Mouse (Mus musculus): Measurements from ENCODE around the gene Cox15. TPM values are rescaled to one million over a fixed set of nuclear protein-coding genes. Genes with fewer than 3 reads are reported as not detected.
A peak's percentile ranks its signal among the peaks of the same experiment; 100 is the strongest.

Gene Cox15
- polyA plus RNA-seq, 1 experiment from 2014 or later = 15.4 TPM

DNA sequence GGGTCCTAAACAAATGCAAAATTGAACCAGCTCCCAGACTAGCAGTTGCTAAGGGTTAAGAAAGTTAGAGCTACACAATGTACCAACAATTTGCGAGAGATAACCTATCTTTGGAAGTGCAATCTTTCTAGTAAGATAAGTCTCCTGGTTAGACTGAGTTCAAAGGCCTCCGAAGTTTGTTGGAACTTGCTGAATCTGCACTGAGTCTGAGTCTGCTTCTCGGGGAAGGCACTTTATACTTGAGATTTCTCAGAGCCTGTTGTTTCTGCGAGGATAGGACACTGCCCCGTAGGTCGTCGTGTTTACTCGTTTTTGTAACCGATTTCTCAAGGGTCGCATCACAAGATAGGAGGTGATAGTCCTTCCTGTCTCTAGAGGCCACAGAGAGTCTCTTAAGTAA is 22.6 kb upstream of the Cox15 start:
- no peaks in the 10 kb centered on the region for H3K9me3 ChIP-seq (replicated peaks)
- no peak for DNase-seq (ENCODE audit: low spot score)
- H3K27ac ChIP-seq = no peak overlapping the region
- H3K27me3 ChIP-seq (ENCODE audit: low read depth, poor library complexity, severe bottlenecking) = no peaks in the 10 kb centered on the region
- no peaks in the 10 kb centered on the region for H3K4me1 ChIP-seq
- no peaks in the 10 kb centered on the region for H3K36me3 ChIP-seq
- WGBS = 82% methylated on average over 10 of the region's 10 CpGs
- H3K4me3 ChIP-seq = no peak overlapping the region

DNA sequence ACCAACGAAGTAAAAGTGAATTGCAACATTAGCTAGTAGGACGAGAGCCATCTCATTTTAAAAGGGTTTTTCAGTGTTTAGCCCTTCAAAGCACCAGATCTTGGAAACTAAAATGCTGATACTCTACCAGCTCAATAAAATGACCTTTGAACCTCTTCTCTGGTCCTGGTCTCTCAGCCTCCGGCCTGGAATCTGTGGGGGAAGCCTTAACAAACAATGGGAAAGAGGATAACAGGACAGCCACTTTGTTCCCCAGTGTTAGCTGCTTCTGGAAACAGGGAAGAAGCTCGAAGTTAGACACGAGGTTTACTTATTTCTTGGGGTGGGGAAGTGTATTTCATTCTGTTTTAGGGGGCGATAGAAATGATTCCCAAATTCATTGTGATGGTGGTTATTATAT is 19.5 kb upstream of the Cox15 start:
- Histone ChIP-seq H3K4me3 (no peak overlapping the region), H3K4me1 (no peaks in the 10 kb centered on the region), H3K36me3 (no peaks in the 10 kb centered on the region), H3K27ac (no peak overlapping the region), H3K27me3 (ENCODE audit: low read depth, poor library complexity, severe bottlenecking) (no peaks in the 10 kb centered on the region), H3K9me3 (replicated peaks) (no peaks in the 10 kb centered on the region)
- no peak for DNase-seq (ENCODE audit: low spot score)
- WGBS = 82% methylated on average over 6 of the region's 6 CpGs

DNA sequence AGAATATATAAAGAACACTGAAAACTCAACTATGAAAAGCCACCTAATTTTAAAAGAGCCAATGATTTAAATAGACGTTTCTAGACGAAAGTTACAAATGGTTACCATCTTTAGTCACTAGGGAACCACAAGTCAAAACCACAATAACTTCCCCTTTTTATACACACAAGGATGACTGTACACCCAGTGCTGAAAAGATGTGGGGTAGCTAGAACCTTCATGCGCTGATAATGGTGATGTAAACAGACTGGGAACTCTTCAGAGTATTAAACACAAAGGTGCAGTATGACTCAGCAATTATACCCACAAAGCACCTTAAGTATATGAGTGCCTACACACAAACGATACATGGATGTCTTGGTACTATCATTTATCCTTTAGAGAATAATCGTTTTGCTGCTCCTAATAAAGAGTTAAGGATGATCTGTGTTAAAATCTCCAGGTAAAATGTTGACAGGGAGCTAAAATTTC is 18.7 kb upstream of the Cox15 start:
- Histone ChIP-seq H3K36me3 (no peaks in the 10 kb centered on the region), H3K9me3 (replicated peaks) (no peaks in the 10 kb centered on the region), H3K4me1 (no peaks in the 10 kb centered on the region), H3K4me3 (no peak overlapping the region), H3K27me3 (ENCODE audit: low read depth, poor library complexity, severe bottlenecking) (no peaks in the 10 kb centered on the region), H3K27ac (no peak overlapping the region)
- DNase-seq (ENCODE audit: low spot score) = no peak
- WGBS = 92% methylated on average over 5 of the region's 5 CpGs

DNA sequence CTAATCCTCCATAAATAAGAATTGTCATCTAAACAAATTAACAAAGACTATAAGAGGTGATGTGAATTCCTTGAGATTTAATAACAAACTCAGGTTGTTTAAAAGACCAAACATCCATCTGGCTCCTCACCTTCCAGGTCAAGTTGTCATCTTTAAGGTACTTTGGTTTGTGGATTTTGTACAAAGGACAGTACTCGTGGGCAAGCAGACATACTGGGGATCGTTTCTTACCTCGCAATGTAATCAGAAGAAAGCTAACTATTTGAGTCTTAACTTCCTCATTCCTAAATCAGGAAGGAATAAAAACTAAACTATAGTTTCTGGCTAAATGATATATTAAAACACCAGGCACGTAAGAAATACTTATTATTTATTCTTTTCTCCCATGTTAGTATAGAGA is 17.8 kb upstream of the Cox15 start:
- Histone ChIP-seq H3K27ac (no peak overlapping the region), H3K27me3 (ENCODE audit: low read depth, poor library complexity, severe bottlenecking) (no peaks in the 10 kb centered on the region), H3K9me3 (replicated peaks) (no peaks in the 10 kb centered on the region), H3K4me3 (no peak overlapping the region), H3K36me3 (no peaks in the 10 kb centered on the region), H3K4me1 (no peaks in the 10 kb centered on the region)
- DNase-seq (ENCODE audit: low spot score) = no peak
- 94% methylated on average over 4 of the region's 4 CpGs for WGBS

- Histone ChIP-seq H3K27me3 (ENCODE audit: low read depth, poor library complexity, severe bottlenecking) (no peaks in the 10 kb centered on the region), H3K9me3 (replicated peaks) (no peaks in the 10 kb centered on the region)
- WGBS = 84% methylated on average over 5 of the region's 5 CpGs
Measured at GRCm38 (mm10) chr19:43769366-43769960, 16.7 kb upstream of the Cox15 start.

GRCm38 (mm10) chr19:43767549-43768322 is 14.9 kb upstream of the Cox15 start:
- H3K36me3 ChIP-seq = no peaks in the 10 kb centered on the region
- H3K4me3 ChIP-seq = no peak overlapping the region
- no peaks in the 10 kb centered on the region for H3K4me1 ChIP-seq
- DNase-seq (ENCODE audit: low spot score) = no peak
- no peak overlapping the region for H3K27ac ChIP-seq
- WGBS = 82% methylated on average over 9 of the region's 9 CpGs
- H3K27me3 ChIP-seq (ENCODE audit: low read depth, poor library complexity, severe bottlenecking) = no peaks in the 10 kb centered on the region
- H3K9me3 ChIP-seq (replicated peaks) = no peaks in the 10 kb centered on the region

More at GRCm38 (mm10) chr19:43769366-43769960, 16.7 kb upstream of the Cox15 start:
- DNase-seq (ENCODE audit: low spot score) = no peak
- no peaks in the 10 kb centered on the region for H3K36me3 ChIP-seq
- H3K4me3 ChIP-seq = no peak overlapping the region
- H3K4me1 ChIP-seq = no peaks in the 10 kb centered on the region
- no peak overlapping the region for H3K27ac ChIP-seq

GRCm38 (mm10) chr19:43766451-43766850 is 13.7 kb upstream of the Cox15 start:
- Histone ChIP-seq H3K9me3 (replicated peaks) (no peaks in the 10 kb centered on the region), H3K4me3 (no peak overlapping the region), H3K27me3 (ENCODE audit: low read depth, poor library complexity, severe bottlenecking) (no peaks in the 10 kb centered on the region), H3K36me3 (no peaks in the 10 kb centered on the region), H3K27ac (no peak overlapping the region), H3K4me1 (no peaks in the 10 kb centered on the region)
- no peak for DNase-seq (ENCODE audit: low spot score)
- WGBS = 91% methylated on average over 5 of the region's 5 CpGs

- H3K27ac ChIP-seq = no peak overlapping the region
- H3K36me3 ChIP-seq = no peaks in the 10 kb centered on the region
- H3K27me3 ChIP-seq (ENCODE audit: low read depth, poor library complexity, severe bottlenecking) = no peaks in the 10 kb centered on the region
- no peak overlapping the region for H3K4me3 ChIP-seq
- no peaks in the 10 kb centered on the region for H3K9me3 ChIP-seq (replicated peaks)
- 76% methylated on average over 2 of the region's 2 CpGs for WGBS
- no peak for DNase-seq (ENCODE audit: low spot score)
- no peaks in the 10 kb centered on the region for H3K4me1 ChIP-seq
Measured at GRCm38 (mm10) chr19:43762410-43762809, 9.6 kb upstream of the Cox15 start.

DNA sequence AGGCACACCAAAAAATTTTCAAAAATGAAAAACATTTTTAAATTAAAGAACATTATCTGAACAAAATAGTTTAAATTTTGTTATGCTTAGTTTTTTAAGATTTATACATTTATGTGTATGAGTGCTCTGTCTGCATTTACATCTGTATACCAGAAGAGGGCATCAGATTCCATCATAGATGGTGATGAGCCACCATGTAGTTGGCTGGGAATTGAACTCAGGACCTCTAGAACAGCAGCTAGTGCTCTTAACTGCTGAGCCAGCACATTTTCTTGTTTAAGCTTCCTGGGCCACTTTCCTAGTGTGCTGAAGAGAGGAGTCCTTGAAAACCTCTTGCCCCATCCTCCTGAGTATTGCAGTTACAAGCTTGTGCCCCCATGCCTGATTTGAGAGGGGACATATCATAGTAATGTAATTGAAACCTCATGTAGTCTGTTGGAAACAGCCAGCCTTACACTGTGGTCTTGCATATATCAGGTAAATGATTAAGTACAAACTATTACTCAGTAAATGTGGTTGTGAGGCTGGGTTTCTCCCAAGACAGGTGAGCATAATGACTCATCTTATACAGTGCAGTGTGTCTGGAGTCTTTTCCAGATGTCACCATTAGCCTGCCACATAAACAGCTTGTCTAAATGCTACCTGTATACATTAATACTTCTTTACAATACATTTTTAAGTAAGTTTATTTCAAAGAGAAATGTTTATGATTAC is 8.9 kb upstream of the Cox15 start:
- Histone ChIP-seq H3K4me3 (no peak overlapping the region), H3K4me1 (no peaks in the 10 kb centered on the region), H3K9me3 (replicated peaks) (no peaks in the 10 kb centered on the region), H3K36me3 (no peaks in the 10 kb centered on the region), H3K27ac (no peak overlapping the region), H3K27me3 (ENCODE audit: low read depth, poor library complexity, severe bottlenecking) (no peaks in the 10 kb centered on the region)
- no peak for DNase-seq (ENCODE audit: low spot score)

DNA sequence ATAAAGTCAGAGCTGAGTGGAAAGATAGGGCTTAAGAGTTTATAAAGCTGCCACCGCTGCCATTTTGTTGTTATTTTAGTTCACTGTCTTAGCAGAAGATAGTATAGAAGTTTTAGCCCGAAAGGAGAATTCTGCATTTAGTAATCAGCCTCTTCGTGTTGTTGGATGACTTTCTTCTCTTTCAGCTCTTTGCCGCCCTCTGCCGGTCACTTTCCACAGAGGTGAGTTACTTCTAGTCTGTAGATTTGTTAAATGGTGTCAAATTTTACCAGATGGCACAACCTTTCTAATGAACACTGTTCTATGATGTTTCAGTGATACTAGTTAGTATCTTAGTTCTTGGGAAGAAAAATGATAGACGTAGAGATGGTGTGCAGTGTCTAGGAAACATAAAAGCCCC is 7.7 kb upstream of the Cox15 start:
- WGBS = 26% methylated on average over 6 of the region's 6 CpGs
- no peaks in the 10 kb centered on the region for H3K36me3 ChIP-seq
- H3K4me1 ChIP-seq = no peaks in the 10 kb centered on the region
- no peak overlapping the region for H3K4me3 ChIP-seq
- peak; percentile 85 for DNase-seq (ENCODE audit: low spot score)
- no peaks in the 10 kb centered on the region for H3K27me3 ChIP-seq (ENCODE audit: low read depth, poor library complexity, severe bottlenecking)
- H3K9me3 ChIP-seq (replicated peaks) = no peaks in the 10 kb centered on the region
- no peak overlapping the region for H3K27ac ChIP-seq

DNA sequence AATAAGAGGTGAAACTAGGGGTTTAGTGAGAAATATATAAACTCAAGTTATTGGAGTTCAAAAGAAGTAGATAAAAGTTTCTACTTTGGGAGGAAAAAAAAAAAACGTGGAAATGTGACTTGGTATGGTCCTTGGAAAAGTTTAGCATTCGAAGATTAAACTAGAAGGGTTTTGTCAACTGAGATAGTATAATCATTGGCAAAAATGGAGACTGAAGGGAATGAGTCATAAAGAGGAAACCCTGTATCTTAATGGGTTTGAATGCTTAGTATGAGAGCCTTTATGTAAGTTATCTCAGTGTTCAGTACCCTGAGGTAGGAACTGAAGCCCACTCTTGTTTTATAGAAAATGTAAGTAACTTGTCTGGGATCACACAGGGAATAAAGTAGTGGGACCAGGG is 2.1 kb upstream of the Cox15 start:
- Histone ChIP-seq H3K9me3 (replicated peaks) (no peaks in the 10 kb centered on the region), H3K4me1 (peaks cover 15% of the 10 kb centered on the region), H3K4me3 (no peak overlapping the region), H3K36me3 (peaks cover 14% of the 10 kb centered on the region), H3K27me3 (ENCODE audit: low read depth, poor library complexity, severe bottlenecking) (no peaks in the 10 kb centered on the region), H3K27ac (no peak overlapping the region)
- WGBS = 65% methylated on average over 2 of the region's 2 CpGs
- no peak for DNase-seq (ENCODE audit: low spot score)

- H3K4me3 ChIP-seq = no peak overlapping the region
- H3K9me3 ChIP-seq (replicated peaks) = no peaks in the 10 kb centered on the region
- H3K4me1 ChIP-seq = peaks cover 15% of the 10 kb centered on the region
- no peak for DNase-seq (ENCODE audit: low spot score)
- WGBS = 75% methylated on average over 2 of the region's 2 CpGs
- no peaks in the 10 kb centered on the region for H3K27me3 ChIP-seq (ENCODE audit: low read depth, poor library complexity, severe bottlenecking)
- H3K27ac ChIP-seq = no peak overlapping the region
- H3K36me3 ChIP-seq = peaks cover 19% of the 10 kb centered on the region
Measured at GRCm38 (mm10) chr19:43754237-43754636, 1.4 kb upstream of the Cox15 start.

- peaks cover 15% of the 10 kb centered on the region for H3K4me1 ChIP-seq
- H3K9me3 ChIP-seq (replicated peaks) = no peaks in the 10 kb centered on the region
- DNase-seq (ENCODE audit: low spot score) = no peak
- H3K27me3 ChIP-seq (ENCODE audit: low read depth, poor library complexity, severe bottlenecking) = no peaks in the 10 kb centered on the region
- H3K4me3 ChIP-seq = peak overlapping the region; percentile 75
- peaks cover 28% of the 10 kb centered on the region for H3K36me3 ChIP-seq
- WGBS = 1% methylated on average over 24 of the region's 24 CpGs
- peak overlapping the region; percentile 96 for H3K27ac ChIP-seq
Measured at GRCm38 (mm10) chr19:43753226-43753835, 531 bp upstream of the Cox15 start.

Data from limb, embryonic 10.5 days (tissue).